Mouse (Mus musculus) stomach, embryonic 14.5 days (tissue): ENCODE data around the gene Saysd1. TPM values are rescaled to one million over a fixed set of nuclear protein-coding genes. Genes with fewer than 3 reads are reported as not detected.

Source experiments
- ATAC-seq: fragments of 200-750 bp; cut with Nextera tagmentation; 2 replicates; pipeline ENCODE4 v1.8.0; 2017; ENCODE audit warnings: low read depth, moderate TSS enrichment; ENCODE audit not compliant: insufficient number of reproducible peaks, insufficient read depth, low FRiP score
- H3K27ac ChIP-seq: fragments of 300-500 bp; sonication (generic); 2 replicates; pipeline ENCODE4 v1.5.1; 2014; ENCODE audit warnings: mild to moderate bottlenecking, low read length, moderate library complexity, mixed read lengths
- H3K27me3 ChIP-seq: fragments of 300-500 bp; sonication (generic); 2 replicates; pipeline ENCODE4 v1.6.1; 2014; ENCODE audit warnings: low read length, control low read depth, mixed read lengths; ENCODE audit not compliant: control insufficient read depth, insufficient read depth
- H3K36me3 ChIP-seq: fragments of 300-500 bp; sonication (generic); 2 replicates; pipeline ENCODE4 v1.6.1; 2014; ENCODE audit warnings: mild to moderate bottlenecking, control low read depth, low read length, moderate library complexity, mixed read lengths; ENCODE audit not compliant: control insufficient read depth, insufficient read depth
- H3K4me1 ChIP-seq: fragments of 300-500 bp; sonication (generic); 2 replicates; pipeline ENCODE4 v1.6.1; 2014; ENCODE audit warnings: low read length, control low read depth, mixed read lengths; ENCODE audit not compliant: control insufficient read depth, insufficient read depth
- H3K4me2 ChIP-seq: fragments of 300-500 bp; sonication (generic); replicated peaks from 2 replicates; pipeline ENCODE4 v1.6.1; 2014; ENCODE audit warnings: low read depth, low read length, control low read depth
- H3K4me3 ChIP-seq: fragments of 300-500 bp; sonication (generic); 2 replicates; pipeline ENCODE4 v1.5.1; 2014; ENCODE audit warnings: low read depth, low read length, control low read depth
- H3K9ac ChIP-seq: fragments of 300-500 bp; sonication (generic); replicated peaks from 2 replicates; pipeline ENCODE4 v1.6.1; 2014; ENCODE audit warnings: low read depth, mild to moderate bottlenecking, control low read depth, low read length, moderate library complexity, mixed read lengths
- H3K9me3 ChIP-seq: fragments of 300-500 bp; sonication (generic); 2 replicates; pipeline ENCODE4 v1.6.1; 2016; ENCODE audit warnings: low read depth, low read length, control low read depth; ENCODE audit not compliant: control insufficient read depth
- WGBS: fragments of 180-500 bp; shearing (Covaris S2); extraction: QIAGEN DNeasy Blood & Tissue Kit; methylation state at CpG from one replicate; pipeline ENCODE4 v1.1.7; 2014; 5-methylcytosine and 5-hydroxymethylcytosine counted together
- polyA plus RNA-seq: library from polyadenylated mRNA; unstranded; fragments of >200 nt; fragmentation: Nextera tagmentation; extraction: Ambion mirVana; gene quantifications from 2 replicates; pipeline ENCODE4 v1.2.1, GENCODE M21; 2014

Saysd1 gene
- polyA plus RNA-seq, 1 experiment from 2014 or later = 15.1 TPM

DNA sequence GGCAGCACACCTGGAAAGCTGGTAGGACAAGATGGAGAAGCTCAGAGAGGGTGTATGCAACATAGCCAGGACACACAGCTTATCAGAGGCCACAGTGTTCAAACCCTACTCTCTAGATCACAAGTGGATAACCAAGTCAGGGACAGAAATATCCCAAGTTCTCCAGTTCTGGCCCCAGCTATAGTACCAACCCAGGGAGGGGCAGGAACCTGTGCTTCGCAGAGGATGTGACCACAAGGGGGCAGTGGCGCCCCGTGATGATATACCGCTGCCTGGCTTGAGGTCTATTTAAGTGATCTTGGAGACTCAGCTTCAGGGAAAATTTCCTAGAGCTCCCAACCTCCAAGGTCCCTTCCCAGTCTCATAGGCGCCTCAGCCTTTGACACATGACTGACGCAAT, 24.4 kb downstream of the Saysd1 start:
- no peak overlapping the region for H3K4me3 ChIP-seq
- no peak overlapping the region for H3K27ac ChIP-seq
- 4% methylated on average over 6 of the region's 6 CpGs for WGBS
- H3K4me1 ChIP-seq = no peaks in the 10 kb centered on the region
- peak; percentile 53; the same call in 1 of the 2 replicates for ATAC-seq
- no peak overlapping the region for H3K4me2 ChIP-seq
- no peaks in the 10 kb centered on the region for H3K36me3 ChIP-seq
- 0 out of 2 replicates have a peak, but pooled peaks cover 5% of the 10 kb centered on the region for H3K9me3 ChIP-seq
- no peaks in the 10 kb centered on the region for H3K27me3 ChIP-seq
- H3K9ac ChIP-seq = no peak overlapping the region

GRCm38 (mm10) chr14:20113189-20113961, 25.0 kb downstream of the Saysd1 start:
- Histone ChIP-seq H3K4me3 (no peak overlapping the region), H3K9me3 (0 out of 2 replicates have a peak, but pooled peaks cover 5% of the 10 kb centered on the region), H3K27me3 (no peaks in the 10 kb centered on the region), H3K27ac (no peak overlapping the region), H3K9ac (no peak overlapping the region), H3K36me3 (no peaks in the 10 kb centered on the region), H3K4me1 (no peaks in the 10 kb centered on the region), H3K4me2 (no peak overlapping the region)
- WGBS = 48% methylated on average over 7 of the region's 7 CpGs
- ATAC-seq = no peak

DNA sequence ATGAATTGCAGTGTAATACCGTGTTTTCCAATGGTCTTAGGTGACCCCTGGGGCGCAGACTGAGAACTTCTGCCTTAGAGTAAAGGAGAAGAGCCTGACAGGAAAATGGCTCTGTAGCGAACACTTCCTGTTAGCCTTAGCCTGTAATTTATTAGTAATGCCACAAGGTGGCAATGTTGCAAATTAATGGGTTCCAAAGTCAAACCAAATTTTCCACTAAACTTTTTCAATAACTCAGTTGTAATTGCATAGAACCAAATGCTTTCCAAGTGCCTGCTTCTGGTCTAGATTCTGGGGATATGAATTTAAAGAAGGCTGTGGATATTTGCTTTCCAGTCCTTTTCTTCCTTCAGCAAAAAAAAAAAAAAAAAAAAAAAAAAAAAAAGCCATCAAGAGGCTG, 26.1 kb downstream of the Saysd1 start:
- ATAC-seq = no peak
- no peaks in the 10 kb centered on the region for H3K36me3 ChIP-seq
- H3K27me3 ChIP-seq = no peaks in the 10 kb centered on the region
- H3K9me3 ChIP-seq = 0 out of 2 replicates have a peak, but pooled peaks cover 5% of the 10 kb centered on the region
- 66% methylated on average over 3 of the region's 3 CpGs for WGBS
- H3K27ac ChIP-seq = no peak overlapping the region
- H3K9ac ChIP-seq = no peak overlapping the region
- H3K4me2 ChIP-seq = no peak overlapping the region
- H3K4me1 ChIP-seq = no peaks in the 10 kb centered on the region
- no peak overlapping the region for H3K4me3 ChIP-seq

- WGBS = 53% methylated on average over 1 of the region's 1 CpGs
- H3K4me1 ChIP-seq = no peaks in the 10 kb centered on the region
- H3K27me3 ChIP-seq = no peaks in the 10 kb centered on the region
- H3K27ac ChIP-seq = no peak overlapping the region
- H3K4me3 ChIP-seq = no peak overlapping the region
- no peaks in the 10 kb centered on the region for H3K36me3 ChIP-seq
- no peak overlapping the region for H3K4me2 ChIP-seq
- 0 out of 2 replicates have a peak, but pooled peaks cover 5% of the 10 kb centered on the region for H3K9me3 ChIP-seq
- ATAC-seq = peak; percentile 37; the same call in 1 of the 2 replicates
- no peak overlapping the region for H3K9ac ChIP-seq
Observed at GRCm38 (mm10) chr14:20110945-20111344, 27.4 kb downstream of the Saysd1 start.

- Histone ChIP-seq H3K4me2 (no peak overlapping the region), H3K4me1 (no peaks in the 10 kb centered on the region), H3K27me3 (no peaks in the 10 kb centered on the region), H3K9me3 (no peaks in the 10 kb centered on the region), H3K9ac (no peak overlapping the region), H3K4me3 (no peak overlapping the region), H3K36me3 (no peaks in the 10 kb centered on the region), H3K27ac (no peak overlapping the region)
- no peak for ATAC-seq
- 47% methylated on average over 6 of the region's 6 CpGs for WGBS
Observed at GRCm38 (mm10) chr14:20106271-20106670, 32.1 kb downstream of the Saysd1 start.

GRCm38 (mm10) chr14:20103207-20103606, 35.1 kb downstream of the Saysd1 start:
- Histone ChIP-seq H3K36me3 (no peaks in the 10 kb centered on the region), H3K4me3 (no peak overlapping the region), H3K4me2 (no peak overlapping the region), H3K27me3 (no peaks in the 10 kb centered on the region), H3K4me1 (no peaks in the 10 kb centered on the region), H3K9ac (no peak overlapping the region), H3K27ac (no peak overlapping the region), H3K9me3 (no peaks in the 10 kb centered on the region)
- ATAC-seq = no peak
- 36% methylated on average over 4 of the region's 4 CpGs for WGBS

- Histone ChIP-seq H3K27ac (no peak overlapping the region), H3K9ac (no peak overlapping the region), H3K9me3 (no peaks in the 10 kb centered on the region), H3K36me3 (no peaks in the 10 kb centered on the region), H3K4me3 (no peak overlapping the region), H3K4me2 (no peak overlapping the region), H3K4me1 (no peaks in the 10 kb centered on the region), H3K27me3 (no peaks in the 10 kb centered on the region)
- no peak for ATAC-seq
- 37% methylated on average over 5 of the region's 5 CpGs for WGBS
Observed at GRCm38 (mm10) chr14:20098061-20098460, 40.3 kb downstream of the Saysd1 start.

DNA sequence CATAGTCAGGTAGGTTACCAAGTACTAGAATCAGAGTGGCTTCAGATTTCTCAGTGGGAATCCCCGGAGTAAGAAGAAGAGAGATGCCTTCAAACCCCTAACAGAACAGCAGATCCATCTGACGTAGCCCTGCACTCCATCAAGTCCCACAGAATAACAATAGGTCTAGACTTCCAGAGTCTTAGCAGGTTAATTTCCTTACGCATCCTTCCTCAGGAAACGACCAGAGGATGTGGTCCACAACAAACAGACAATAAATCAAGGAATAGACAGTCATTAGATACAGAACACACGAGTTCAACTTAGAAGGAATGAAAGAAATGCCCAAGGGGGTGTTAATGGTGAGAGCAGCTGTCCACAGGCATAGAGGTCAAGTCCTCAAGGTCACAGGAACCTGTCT, 43.4 kb downstream of the Saysd1 start:
- Histone ChIP-seq H3K27ac (no peak overlapping the region), H3K4me2 (no peak overlapping the region), H3K9ac (no peak overlapping the region), H3K4me3 (no peak overlapping the region), H3K27me3 (no peaks in the 10 kb centered on the region), H3K36me3 (no peaks in the 10 kb centered on the region), H3K9me3 (no peaks in the 10 kb centered on the region), H3K4me1 (no peaks in the 10 kb centered on the region)
- WGBS = 55% methylated on average over 5 of the region's 5 CpGs
- no peak for ATAC-seq

DNA sequence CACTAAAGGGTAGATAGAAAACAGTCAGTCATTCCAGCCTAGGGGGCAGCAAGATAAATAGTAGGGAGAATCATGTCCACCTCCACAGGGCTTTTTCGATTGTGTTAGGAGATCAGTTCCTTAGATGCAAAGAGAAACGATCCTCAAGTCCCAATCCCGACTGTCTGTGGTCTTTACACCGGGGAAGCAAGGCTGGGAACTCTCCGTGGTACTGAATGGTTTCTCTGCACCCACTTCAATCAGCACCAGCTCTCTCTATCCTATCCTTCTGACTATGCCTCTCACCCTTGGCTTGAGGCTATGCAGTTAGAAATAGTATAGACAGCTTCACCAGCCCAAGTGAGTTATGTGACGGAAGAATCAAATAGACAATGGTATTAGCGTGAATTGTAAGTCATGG, 44.8 kb downstream of the Saysd1 start:
- Histone ChIP-seq H3K27ac (no peak overlapping the region), H3K36me3 (no peaks in the 10 kb centered on the region), H3K9me3 (no peaks in the 10 kb centered on the region), H3K4me1 (no peaks in the 10 kb centered on the region), H3K4me3 (no peak overlapping the region), H3K27me3 (no peaks in the 10 kb centered on the region), H3K9ac (no peak overlapping the region), H3K4me2 (no peak overlapping the region)
- 10% methylated on average over 7 of the region's 7 CpGs for WGBS
- no peak for ATAC-seq
